25 mouse cellular contexts compared by ENCODE assay signal in the genomic region with DNA sequence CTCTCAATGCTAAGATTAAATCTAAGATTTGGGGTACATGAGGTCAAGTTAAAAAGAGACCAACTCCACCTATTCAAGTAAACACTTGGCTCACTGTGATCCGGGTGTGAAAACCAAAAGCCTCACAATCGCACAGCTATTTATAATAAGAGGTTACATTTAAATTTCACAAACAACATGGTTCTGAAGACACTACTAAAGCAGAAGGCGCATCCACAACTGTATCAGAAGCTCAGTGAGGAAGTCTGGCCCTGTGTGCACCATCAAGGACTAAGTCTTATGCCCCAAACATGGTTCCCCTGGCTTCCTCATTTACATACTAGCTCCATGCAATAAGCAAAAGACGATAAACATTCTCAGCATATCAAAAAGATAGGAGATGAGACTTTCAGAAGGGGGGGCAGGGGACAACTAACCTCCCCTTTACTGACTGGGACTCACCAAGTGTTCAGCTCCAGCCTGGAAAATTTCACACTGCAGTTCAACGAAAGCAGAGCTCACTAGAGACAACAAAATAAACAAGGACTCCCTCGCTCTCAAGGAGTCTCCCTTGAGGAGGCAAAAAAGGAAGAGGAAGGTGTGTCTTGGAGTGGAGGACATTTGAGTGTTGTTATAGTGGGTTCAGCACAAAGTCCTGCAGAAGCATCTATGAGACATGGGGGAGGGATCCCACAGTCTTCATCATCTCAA. TPM values are rescaled to one million over a fixed set of nuclear protein-coding genes. Genes with fewer than 3 reads are reported as not detected.
A peak's percentile ranks its signal among the peaks of the same experiment; 100 is the strongest.
DNase-seq lines count a peak whose midpoint lies in the region; ATAC-seq and TF ChIP-seq lines count a peak whose summit lies in the region.
"Had no signal": no experiment of that assay in that cellular context is flagged by ENCODE, and none has a peak within 500 bp of the region (broad histone marks: within the 10 kb centered on the region; RNA-seq: fewer than 3 reads in every experiment).

No protein-coding gene starts in this region.

- WGBS in kidney, embryonic 14.5 days: 56% methylated on average over 6 of the region's 6 CpGs
- WGBS in small intestine, adult 2 months: 32% methylated on average over 6 of the region's 6 CpGs

- H3K36me3 ChIP-seq in kidney, embryonic 14.5 days (ENCODE audit: control insufficient read depth, insufficient read depth, low read length): no peaks in the 10 kb centered on the region
- no peaks in the 10 kb centered on the region for H3K36me3 ChIP-seq in small intestine, adult 2 months (ENCODE audit: control insufficient read depth, insufficient read depth, low read length)
- H3K36me3 ChIP-seq: embryonic facial prominence, embryonic 12.5 days; forebrain, embryonic 15.5 days; heart, embryonic 15.5 days; hindbrain, embryonic 10.5 days; hindbrain, embryonic 15.5 days had no signal

- no peak overlapping the region for H3K4me3 ChIP-seq in kidney, embryonic 14.5 days (ENCODE audit: low read length)
- no peak overlapping the region for H3K4me3 ChIP-seq in layer of hippocampus, adult 2 months
- H3K4me3 ChIP-seq in small intestine, adult 2 months (ENCODE audit: low read depth, low read length): no peak overlapping the region
- no peak overlapping the region for H3K4me3 ChIP-seq in gastrocnemius, adult 2 months
- H3K4me3 ChIP-seq: embryonic facial prominence, embryonic 12.5 days; forebrain, embryonic 15.5 days; heart, embryonic 15.5 days; hindbrain, embryonic 10.5 days; hindbrain, embryonic 15.5 days had no signal

- TF ChIP-seq POLR2A in small intestine, adult 2 months (IDR thresholded peaks at IDR 0.05; ENCODE audit: low read depth, low read length): no peak

- H3K27ac ChIP-seq in kidney, embryonic 14.5 days (ENCODE audit: low read depth, low read length): peak overlapping the region; percentile 1; the same call in 1 of the 2 replicates
- peak overlapping the region; percentile 36; the same call in 1 of the 2 replicates for H3K27ac ChIP-seq in layer of hippocampus, adult 2 months
- peak overlapping the region; percentile 15; the same call in 1 of the 2 replicates for H3K27ac ChIP-seq in small intestine, adult 2 months (ENCODE audit: insufficient read depth, low read depth, low read length)
- no peak overlapping the region for H3K27ac ChIP-seq in gastrocnemius, adult 2 months
- H3K27ac ChIP-seq: embryonic facial prominence, embryonic 12.5 days; forebrain, embryonic 15.5 days; heart, embryonic 15.5 days; hindbrain, embryonic 15.5 days had no signal

- TF ChIP-seq CTCF in layer of hippocampus, adult 2 months (conservative IDR thresholded peaks at IDR 0.05): no peak
- no peak for TF ChIP-seq CTCF in small intestine, adult 2 months (IDR thresholded peaks at IDR 0.05; ENCODE audit: extremely low read depth, insufficient read length, insufficient replicate concordance, low read depth, low read length)
- TF ChIP-seq CTCF in gastrocnemius, adult 2 months (IDR thresholded peaks at IDR 0.05): no peak

- no peak overlapping the region for H3K9ac ChIP-seq in kidney, embryonic 14.5 days (ENCODE audit: low read depth, low read length)
- H3K9ac ChIP-seq: embryonic facial prominence, embryonic 12.5 days; forebrain, embryonic 15.5 days; heart, embryonic 15.5 days; hindbrain, embryonic 15.5 days had no signal

- no peaks in the 10 kb centered on the region for H3K27me3 ChIP-seq in kidney, embryonic 14.5 days (ENCODE audit: control insufficient read depth, insufficient read depth, low read length)
- H3K27me3 ChIP-seq in small intestine, adult 2 months (ENCODE audit: control insufficient read depth, insufficient read depth, low read length): no peaks in the 10 kb centered on the region
- H3K27me3 ChIP-seq: CH12.LX; embryonic facial prominence, embryonic 12.5 days; forebrain, embryonic 15.5 days; heart, embryonic 15.5 days; hindbrain, embryonic 15.5 days; Patski had no signal

- ATAC-seq in kidney, embryonic 14.5 days (ENCODE audit: low FRiP score, low TSS enrichment): no peak
- ATAC-seq: forebrain, embryonic 15.5 days; inflammation-experienced regulatory T-cells, adult 6 months; Patski had no signal

- intact Hi-C loops in gastrocnemius, adult 2 months (cut with DNase I): no loop called here

- no peaks in the 10 kb centered on the region for H3K9me3 ChIP-seq in kidney, embryonic 14.5 days (ENCODE audit: control insufficient read depth, low read length)
- H3K9me3 ChIP-seq: embryonic facial prominence, embryonic 12.5 days; forebrain, embryonic 15.5 days; heart, embryonic 15.5 days; hindbrain, embryonic 10.5 days; hindbrain, embryonic 15.5 days had no signal

- H3K4me2 ChIP-seq in kidney, embryonic 14.5 days (replicated peaks; ENCODE audit: low read depth, low read length): no peak overlapping the region
- H3K4me2 ChIP-seq: embryonic facial prominence, embryonic 12.5 days; forebrain, embryonic 15.5 days; heart, embryonic 11.5 days; heart, embryonic 15.5 days; hindbrain, embryonic 15.5 days had no signal

- peaks cover 38% of the 10 kb centered on the region for H3K4me1 ChIP-seq in kidney, embryonic 14.5 days (ENCODE audit: control insufficient read depth, insufficient read depth, low read length)
- peaks cover 32% of the 10 kb centered on the region for H3K4me1 ChIP-seq in small intestine, adult 2 months (ENCODE audit: control insufficient read depth, insufficient read depth, insufficient read length, low read length)

- DNase-seq in kidney, postnatal 10 days: no peak
- no peak for DNase-seq in layer of hippocampus, adult 2 months (ENCODE audit: low spot score in 2 of 2)
- DNase-seq in layer of hippocampus, postnatal 14 days (ENCODE audit: low spot score in 2 of 2): no peak
- peak; percentile 62 for DNase-seq in T-cell, adult 2 months (ENCODE audit: low spot score)
- no peak for DNase-seq in urinary bladder, postnatal 4 days (ENCODE audit: low spot score in 2 of 2)
- DNase-seq in gastrocnemius, adult 2 months: no peak
- DNase-seq: adrenal gland, adult 8-10 months; adrenal gland, postnatal 36 days; cerebellum, adult 11 months; cerebellum, adult 8-10 months; cerebellum, postnatal 14 days; gastrocnemius, postnatal 10 days; heart, adult 18-20 months; heart, postnatal 14 days had no signal

RNA-seq across cellular contexts. Expression of gene Rras2, which starts 31.4 kb away (rescaled TPM):
- 35.2 and 46.4 TPM in 2 replicates for polyA plus RNA-seq in kidney, embryonic 14.5 days (2014; fragmentation: Nextera tagmentation; extraction: Ambion mirVana)
- 10 to 100 TPM; 26.0 to 27.6 TPM for total RNA-seq in layer of hippocampus, adult 2 months (2021)
- total RNA-seq in layer of hippocampus, postnatal 14 days (2021): 10 to 100 TPM; 61.3 to 61.5 TPM
- 16.0 and 21.3 TPM in 2 replicates for polyA plus RNA-seq in small intestine, adult 2 months (2012; rRNA removed)
- total RNA-seq in gastrocnemius, adult 2 months (2021): 10 to 100 TPM; 15.6 to 20.1 TPM
